Mouse (Mus musculus) liver, embryonic 11.5 days (tissue): ENCODE measurements around the gene Tph1. TPM values are rescaled to one million over a fixed set of nuclear protein-coding genes. Genes with fewer than 3 reads are reported as not detected.

Experiments used
- ATAC-seq: fragments of 200-750 bp; cut with Nextera tagmentation; replicated peaks from 2 replicates; pipeline ENCODE4 v1.8.0; 2017; ENCODE audit warnings: moderate number of reproducible peaks, mild to moderate bottlenecking, moderate TSS enrichment, moderate library complexity; ENCODE audit not compliant: low FRiP score
- DNase-seq: peaks from one replicate; pipeline ENCODE4 v3.0.0-alpha.2; 2017; ENCODE audit warnings: low spot score
- H3K27ac ChIP-seq: fragments of 300-500 bp; sonication (generic); 2 replicates; pipeline ENCODE4 v1.5.1; 2014; ENCODE audit warnings: mild to moderate bottlenecking, low read depth, low read length, control low read depth
- H3K27me3 ChIP-seq: fragments of 300-500 bp; sonication (generic); replicated peaks from 2 replicates; pipeline ENCODE4 v1.6.1; 2014; ENCODE audit warnings: low read length, mixed read lengths; ENCODE audit not compliant: control insufficient read depth, insufficient read depth
- H3K36me3 ChIP-seq: fragments of 300-500 bp; sonication (generic); 2 replicates; pipeline ENCODE4 v1.6.1; 2014; ENCODE audit warnings: mild to moderate bottlenecking, low read length, moderate library complexity, mixed read lengths; ENCODE audit not compliant: control insufficient read depth, insufficient read depth
- H3K4me1 ChIP-seq: fragments of 300-500 bp; sonication (generic); replicated peaks from 2 replicates; pipeline ENCODE4 v1.6.1; 2014; ENCODE audit warnings: low read length, mixed read lengths; ENCODE audit not compliant: control insufficient read depth, insufficient read depth
- H3K4me2 ChIP-seq: fragments of 300-500 bp; sonication (generic); 2 replicates; pipeline ENCODE4 v1.6.1; 2014; ENCODE audit warnings: mild to moderate bottlenecking, control low read depth, moderate library complexity
- H3K4me3 ChIP-seq: fragments of 300-500 bp; sonication (generic); 2 replicates; pipeline ENCODE4 v1.5.1; 2014; ENCODE audit warnings: low read depth, low read length, control low read depth
- H3K9ac ChIP-seq: fragments of 300-500 bp; sonication (generic); 2 replicates; pipeline ENCODE4 v1.6.1; 2014; ENCODE audit warnings: low read depth, low read length, control low read depth
- H3K9me3 ChIP-seq: fragments of 300-500 bp; sonication (generic); 2 replicates; pipeline ENCODE4 v1.6.1; 2016; ENCODE audit warnings: low read length, inconsistent platforms, mixed read lengths; ENCODE audit not compliant: control insufficient read depth
- WGBS: fragments of 180-500 bp; shearing (Covaris S2); extraction: QIAGEN DNeasy Blood & Tissue Kit; methylation state at CpG from one replicate; pipeline ENCODE4 v1.1.7; 2014; 5-methylcytosine and 5-hydroxymethylcytosine counted together
- polyA plus RNA-seq: library from polyadenylated mRNA; unstranded; fragments of >200 nt; fragmentation: Nextera tagmentation; extraction: Ambion mirVana; gene quantifications from 2 replicates; pipeline ENCODE4 v1.2.1, GENCODE M21; 2014

Tph1 gene
- polyA plus RNA-seq, 1 experiment from 2014 or later, result 0.11 TPM

DNA sequence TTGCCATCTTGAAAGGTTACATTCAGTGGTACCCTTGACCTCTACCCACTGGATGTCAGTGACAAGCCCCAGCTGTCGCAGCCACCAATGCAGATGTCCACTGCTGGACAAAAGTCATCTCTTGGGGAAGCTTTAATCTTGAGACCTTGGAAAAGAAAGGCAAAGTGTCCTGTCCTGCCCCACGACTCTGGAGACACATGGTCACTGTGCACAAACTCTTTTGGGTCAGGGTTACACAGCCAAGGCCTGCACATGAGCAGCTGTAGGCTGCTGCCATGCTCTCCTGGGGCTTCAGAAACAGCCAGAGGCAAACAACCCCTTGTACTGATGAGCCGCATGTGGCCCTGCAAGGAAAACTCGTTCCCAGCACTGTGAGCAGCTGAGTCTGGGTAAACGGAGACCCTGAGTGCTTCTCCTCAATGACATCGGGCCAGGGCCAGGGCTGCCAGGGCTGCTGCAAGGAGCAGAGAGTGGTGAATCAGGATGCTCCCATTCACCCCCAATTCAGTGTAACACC is 59.9 kb downstream of the Tph1 start:
- DNase-seq, result no peak
- WGBS, result 83% methylated on average over 6 of the region's 6 CpGs

DNA sequence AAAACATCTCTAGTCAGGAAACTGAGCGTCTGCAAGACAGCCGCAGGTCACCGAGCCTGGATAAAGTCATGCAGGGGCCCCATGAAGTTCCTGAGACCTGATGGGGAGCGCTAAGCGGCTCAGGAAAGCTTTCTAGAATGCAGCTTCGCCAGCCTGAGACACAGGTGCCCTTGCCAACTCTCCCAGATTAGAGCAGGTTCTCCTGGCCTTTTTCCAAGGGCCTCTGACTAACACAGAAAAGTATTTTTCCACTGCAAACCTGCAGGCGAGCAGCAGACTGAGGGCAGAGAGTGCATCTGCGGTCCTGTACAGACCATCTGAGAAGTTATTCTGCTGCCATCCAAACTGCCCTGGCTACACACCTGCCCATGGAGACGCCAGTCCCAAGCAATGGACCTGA is 60.4 kb downstream of the Tph1 start:
- no peak overlapping the region for H3K27ac ChIP-seq
- H3K36me3 ChIP-seq, result no peaks in the 10 kb centered on the region
- ATAC-seq (no peak), DNase-seq (no peak)
- H3K4me1 ChIP-seq, result no peaks in the 10 kb centered on the region
- no peak overlapping the region for H3K9ac ChIP-seq
- H3K27me3 ChIP-seq, result no peaks in the 10 kb centered on the region
- H3K9me3 ChIP-seq, result no peaks in the 10 kb centered on the region
- 87% methylated on average over 9 of the region's 9 CpGs for WGBS
- no peak overlapping the region for H3K4me2 ChIP-seq
- H3K4me3 ChIP-seq, result no peak overlapping the region

More for the DNA sequence above, 59.9 kb downstream of the Tph1 start:
- H3K27ac ChIP-seq, result no peak overlapping the region
- ATAC-seq, result no peak
- no peaks in the 10 kb centered on the region for H3K36me3 ChIP-seq
- no peak overlapping the region for H3K4me2 ChIP-seq
- no peaks in the 10 kb centered on the region for H3K4me1 ChIP-seq
- no peaks in the 10 kb centered on the region for H3K9me3 ChIP-seq
- no peak overlapping the region for H3K4me3 ChIP-seq
- no peaks in the 10 kb centered on the region for H3K27me3 ChIP-seq
- H3K9ac ChIP-seq, result no peak overlapping the region

DNA sequence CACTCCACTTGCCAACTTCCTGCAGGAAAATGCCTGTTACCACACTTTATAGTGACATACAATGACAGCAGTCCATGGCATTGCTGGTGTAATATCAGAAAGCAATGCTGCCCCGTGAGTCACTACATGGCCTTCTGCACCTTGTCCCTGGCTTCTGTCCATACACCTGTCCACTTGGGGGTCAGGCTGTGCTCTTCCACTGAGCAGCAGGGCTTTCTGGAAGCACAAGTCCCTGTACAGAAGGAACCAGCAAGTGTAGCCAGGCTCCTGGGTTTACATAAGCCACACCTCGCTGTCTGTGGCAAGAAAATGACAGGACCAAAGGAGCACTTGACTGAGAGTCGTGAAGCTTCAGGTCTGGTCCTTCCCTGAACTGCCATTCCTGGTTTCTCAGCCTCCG is 63.0 kb downstream of the Tph1 start:
- DNase-seq (no peak), ATAC-seq (no peak)
- H3K36me3 ChIP-seq, result no peaks in the 10 kb centered on the region
- 81% methylated on average over 4 of the region's 4 CpGs for WGBS
- no peak overlapping the region for H3K27ac ChIP-seq
- H3K4me1 ChIP-seq, result no peaks in the 10 kb centered on the region
- no peak overlapping the region for H3K4me3 ChIP-seq
- H3K9ac ChIP-seq, result no peak overlapping the region
- H3K9me3 ChIP-seq, result no peaks in the 10 kb centered on the region
- no peaks in the 10 kb centered on the region for H3K27me3 ChIP-seq
- no peak overlapping the region for H3K4me2 ChIP-seq

DNA sequence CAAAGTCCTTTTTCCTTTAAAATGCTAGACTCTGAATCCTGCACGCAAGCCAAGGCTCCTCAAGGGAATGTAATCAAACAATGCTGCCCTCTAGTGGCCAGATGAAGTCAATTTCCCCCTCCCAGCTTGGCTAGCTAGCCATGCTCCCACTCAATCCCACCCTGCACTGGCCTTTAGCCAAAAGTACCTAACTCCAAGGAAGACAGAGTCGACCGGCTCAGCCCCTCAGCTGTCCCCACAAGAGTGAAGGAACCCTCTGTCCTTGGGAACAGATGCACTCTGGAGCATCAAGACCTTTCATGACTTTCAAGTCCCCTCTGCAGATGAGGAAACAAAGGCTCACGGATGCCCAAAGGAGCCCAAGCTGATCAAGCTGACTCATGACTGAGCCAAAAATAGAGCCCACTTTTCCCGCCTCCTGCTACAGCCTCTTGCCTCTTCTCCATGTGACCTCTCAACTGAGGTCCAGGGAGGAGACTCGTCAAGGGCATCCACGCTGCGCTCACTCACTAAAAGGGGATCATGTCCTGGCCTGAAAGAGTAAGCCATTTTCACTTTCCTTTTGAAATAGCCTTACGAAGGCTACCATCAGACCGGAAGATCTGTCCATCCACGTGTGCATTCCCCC is 64.8 kb downstream of the Tph1 start:
- H3K27ac ChIP-seq, result no peak overlapping the region
- WGBS, result 49% methylated on average over 11 of the region's 11 CpGs

DNA sequence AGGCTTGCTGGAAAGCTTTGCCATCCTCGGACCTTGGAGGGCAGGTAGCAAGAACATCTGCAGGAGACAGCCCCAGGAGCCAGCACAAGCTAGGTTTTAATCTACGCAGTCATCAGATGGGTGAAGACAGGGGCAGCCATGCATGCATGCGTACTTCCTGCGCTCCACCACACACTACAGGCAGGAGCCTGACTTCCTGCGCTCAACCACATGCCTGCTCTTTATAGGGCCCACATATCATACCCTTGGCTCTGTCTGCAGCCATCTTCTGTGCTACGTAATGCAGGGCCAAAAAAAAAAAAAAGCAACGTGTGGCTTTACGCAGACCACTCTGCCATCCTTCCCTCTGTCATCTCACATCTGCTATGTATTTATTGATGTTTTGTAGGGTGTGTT is 65.3 kb downstream of the Tph1 start:
- no peaks in the 10 kb centered on the region for H3K27me3 ChIP-seq
- H3K4me3 ChIP-seq, result no peak overlapping the region
- no peak overlapping the region for H3K4me2 ChIP-seq
- no peaks in the 10 kb centered on the region for H3K36me3 ChIP-seq
- no peaks in the 10 kb centered on the region for H3K4me1 ChIP-seq
- H3K9me3 ChIP-seq, result no peaks in the 10 kb centered on the region
- WGBS, result 56% methylated on average over 8 of the region's 8 CpGs
- no peak overlapping the region for H3K27ac ChIP-seq
- 0 out of 2 replicates have a peak, but pooled peaks have one; percentile 43 for ATAC-seq
- no peak for DNase-seq
- H3K9ac ChIP-seq, result no peak overlapping the region

More for the DNA sequence above, 64.8 kb downstream of the Tph1 start:
- DNase-seq (peak; percentile 53), ATAC-seq (0 out of 2 replicates have a peak, but pooled peaks have one; percentile 20)
- no peaks in the 10 kb centered on the region for H3K9me3 ChIP-seq
- H3K4me3 ChIP-seq, result no peak overlapping the region
- no peak overlapping the region for H3K9ac ChIP-seq
- H3K36me3 ChIP-seq, result no peaks in the 10 kb centered on the region
- no peaks in the 10 kb centered on the region for H3K4me1 ChIP-seq
- H3K27me3 ChIP-seq, result no peaks in the 10 kb centered on the region
- no peak overlapping the region for H3K4me2 ChIP-seq

DNA sequence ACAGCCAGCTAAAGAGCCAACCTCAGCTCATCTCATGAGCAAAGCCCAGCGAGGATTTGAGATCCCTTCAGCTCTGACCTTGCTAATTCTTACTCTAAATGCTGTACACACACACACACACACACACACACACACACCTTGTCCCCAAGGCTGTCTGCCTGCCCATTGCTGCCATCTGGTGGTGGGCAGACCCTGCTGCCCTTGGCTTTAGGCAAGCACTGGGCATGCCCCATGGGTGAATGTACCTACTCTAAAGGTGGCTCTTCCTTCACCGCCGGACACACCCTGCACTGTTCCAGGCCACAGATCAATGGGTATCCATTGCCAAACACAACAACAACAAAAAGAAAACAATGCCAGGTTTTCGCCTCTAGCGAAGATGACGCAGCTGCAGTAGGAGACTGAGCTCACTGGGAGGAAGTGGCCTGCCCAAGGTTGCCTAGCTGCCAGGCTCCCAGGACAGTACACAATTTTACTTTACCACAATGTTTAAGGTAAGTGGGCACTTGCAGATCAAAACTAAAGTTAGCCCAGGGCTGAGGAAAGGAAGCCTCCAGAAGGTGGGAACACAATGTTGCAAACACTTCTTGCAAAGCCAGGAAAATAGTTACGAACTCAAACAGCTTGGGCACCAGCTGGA is 65.8 kb downstream of the Tph1 start:
- no peak overlapping the region for H3K27ac ChIP-seq
- H3K4me3 ChIP-seq, result no peak overlapping the region
- H3K4me2 ChIP-seq, result no peak overlapping the region
- H3K4me1 ChIP-seq, result no peaks in the 10 kb centered on the region
- WGBS, result 76% methylated on average over 7 of the region's 7 CpGs
- H3K36me3 ChIP-seq, result no peaks in the 10 kb centered on the region
- no peak overlapping the region for H3K9ac ChIP-seq
- peak; percentile 53 for DNase-seq
- no peak for ATAC-seq
- no peaks in the 10 kb centered on the region for H3K27me3 ChIP-seq
- no peaks in the 10 kb centered on the region for H3K9me3 ChIP-seq

DNA sequence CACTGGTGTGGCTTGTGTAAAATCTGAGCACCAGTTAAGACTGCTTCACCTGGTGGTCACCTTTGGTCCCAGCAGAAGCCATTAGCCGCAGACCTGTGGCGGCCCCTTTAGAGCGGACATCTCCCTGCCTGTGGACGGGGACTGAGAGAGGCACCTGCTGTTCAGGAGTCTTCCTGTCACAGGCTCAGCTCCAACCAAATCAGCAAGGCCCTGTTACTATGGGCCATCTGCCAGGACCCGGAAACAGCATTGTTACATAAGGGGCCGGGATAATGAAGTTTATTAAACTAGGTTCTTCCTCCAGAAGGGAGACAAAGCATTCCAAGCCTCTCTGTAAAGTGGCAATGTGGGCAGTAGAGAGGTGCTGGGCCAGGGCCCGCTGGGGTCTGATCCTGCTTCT is 69.3 kb downstream of the Tph1 start:
- H3K27me3 ChIP-seq, result no peaks in the 10 kb centered on the region
- H3K9me3 ChIP-seq, result no peaks in the 10 kb centered on the region
- H3K9ac ChIP-seq, result no peak overlapping the region
- no peak overlapping the region for H3K4me2 ChIP-seq
- H3K4me1 ChIP-seq, result no peaks in the 10 kb centered on the region
- H3K4me3 ChIP-seq, result no peak overlapping the region
- DNase-seq, result no peak
- 91% methylated on average over 7 of the region's 7 CpGs for WGBS
- no peak overlapping the region for H3K27ac ChIP-seq
- no peaks in the 10 kb centered on the region for H3K36me3 ChIP-seq
- no peak for ATAC-seq

DNA sequence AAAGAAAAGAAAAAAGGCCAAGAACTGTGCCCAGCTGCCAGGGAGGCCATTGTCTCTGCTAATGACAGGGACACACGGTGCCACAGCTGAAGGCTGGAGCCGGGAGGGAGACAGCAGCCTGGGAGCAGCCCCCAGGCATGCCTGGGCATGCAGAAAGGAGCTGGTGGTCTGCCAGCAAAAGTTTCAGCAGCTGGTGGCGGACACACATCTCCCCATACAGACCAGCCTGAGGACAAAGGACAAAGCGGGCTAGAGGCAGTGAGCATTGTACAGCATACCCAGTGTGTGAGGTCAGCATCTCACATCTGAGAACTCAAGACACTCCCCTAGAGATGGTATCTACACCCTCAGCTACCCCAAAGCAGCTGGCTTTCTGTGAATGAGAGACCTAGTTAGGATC is 70.3 kb downstream of the Tph1 start:
- Histone ChIP-seq H3K27ac (no peak overlapping the region), H3K4me2 (no peak overlapping the region), H3K27me3 (no peaks in the 10 kb centered on the region), H3K9me3 (no peaks in the 10 kb centered on the region), H3K4me1 (no peaks in the 10 kb centered on the region), H3K9ac (no peak overlapping the region), H3K36me3 (no peaks in the 10 kb centered on the region), H3K4me3 (no peak overlapping the region)
- 76% methylated on average over 4 of the region's 4 CpGs for WGBS
- DNase-seq (no peak), ATAC-seq (no peak)

DNA sequence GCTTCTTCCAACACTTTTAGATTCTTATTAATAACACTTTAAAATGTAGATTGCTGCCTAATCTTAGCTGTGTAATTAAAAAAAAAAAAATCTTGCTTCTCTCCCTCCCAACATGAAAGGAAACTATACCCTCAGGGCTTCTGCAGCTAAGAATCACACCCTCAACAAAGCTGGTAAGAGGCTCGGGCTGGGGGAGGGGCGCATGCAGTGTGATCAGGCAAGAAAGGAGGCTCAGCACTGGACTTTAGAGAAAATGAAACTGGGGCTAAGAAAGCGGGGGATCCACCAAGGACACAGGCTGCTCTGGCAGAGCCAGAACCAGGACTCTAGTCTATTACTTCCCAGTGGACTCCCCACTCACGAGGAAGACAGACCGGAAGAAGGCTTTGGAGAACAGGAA is 71.2 kb downstream of the Tph1 start:
- no peak overlapping the region for H3K4me3 ChIP-seq
- H3K27me3 ChIP-seq, result no peaks in the 10 kb centered on the region
- WGBS, result 64% methylated on average over 5 of the region's 5 CpGs
- no peaks in the 10 kb centered on the region for H3K4me1 ChIP-seq
- no peaks in the 10 kb centered on the region for H3K36me3 ChIP-seq
- no peak overlapping the region for H3K9ac ChIP-seq
- ATAC-seq (no peak), DNase-seq (no peak)
- no peaks in the 10 kb centered on the region for H3K9me3 ChIP-seq
- no peak overlapping the region for H3K4me2 ChIP-seq
- H3K27ac ChIP-seq, result no peak overlapping the region
